Mouse (Mus musculus): Measurements from ENCODE around the gene Ppm1b.
A peak's percentile ranks its signal among the peaks of the same experiment; 100 is the strongest.

Gene Ppm1b

GRCm38 (mm10) chr17:84958411-84958911 lies 1.9 kb downstream of the Ppm1b start:
- DNase-seq = no peak

DNA sequence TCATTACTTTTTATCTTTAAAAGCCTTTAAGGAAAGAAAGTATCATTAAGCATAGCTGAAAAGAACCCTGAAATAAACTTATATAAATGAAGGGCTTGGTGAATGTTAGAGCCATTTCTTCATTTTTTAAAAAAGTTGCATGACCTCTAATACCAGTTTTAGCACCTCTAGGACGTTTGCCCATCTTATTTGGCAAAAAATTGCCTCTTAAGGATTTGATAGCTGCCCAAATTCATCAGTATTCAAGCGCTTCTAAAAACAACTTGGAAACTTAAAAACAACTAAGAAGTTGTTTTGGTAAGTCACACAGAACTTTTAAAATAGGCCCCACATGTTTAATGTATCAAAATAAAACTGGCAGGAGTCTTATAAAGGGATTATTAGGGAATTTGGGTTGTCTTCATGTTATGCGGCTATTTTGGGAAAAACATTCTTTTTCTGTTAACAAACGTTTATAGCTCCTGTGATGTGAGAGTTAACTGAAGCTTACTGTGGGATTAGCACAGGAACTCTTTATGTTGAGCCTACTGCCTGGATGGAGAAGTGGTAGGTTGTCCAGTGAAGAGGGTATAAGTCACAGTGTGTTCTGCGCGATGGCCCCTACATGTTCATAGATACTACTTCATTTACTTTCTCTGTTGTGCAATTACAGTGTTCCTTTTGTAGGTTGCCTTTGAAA lies 2.6 kb downstream of the Ppm1b start:
- DNase-seq = no peak

DNA sequence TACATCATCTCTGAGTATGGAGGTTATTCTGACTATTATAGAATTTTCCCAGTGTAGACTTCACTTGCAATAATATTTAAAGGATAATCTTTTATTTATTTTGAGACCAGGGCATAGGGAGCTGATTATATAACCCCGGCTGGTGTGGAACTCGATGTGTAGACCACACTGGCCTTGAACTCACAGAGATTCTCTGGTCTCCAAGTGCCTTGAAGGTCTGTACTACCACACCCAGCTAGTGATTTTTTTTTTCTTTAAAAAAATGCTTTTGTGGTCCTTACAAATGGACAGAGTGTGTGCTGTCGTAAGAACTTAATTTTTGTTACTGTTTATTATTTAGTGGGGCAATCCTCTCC lies 3.1 kb downstream of the Ppm1b start:
- DNase-seq = no peak

GRCm38 (mm10) chr17:84960136-84960535 lies 3.6 kb downstream of the Ppm1b start:
- no peak for DNase-seq

DNA sequence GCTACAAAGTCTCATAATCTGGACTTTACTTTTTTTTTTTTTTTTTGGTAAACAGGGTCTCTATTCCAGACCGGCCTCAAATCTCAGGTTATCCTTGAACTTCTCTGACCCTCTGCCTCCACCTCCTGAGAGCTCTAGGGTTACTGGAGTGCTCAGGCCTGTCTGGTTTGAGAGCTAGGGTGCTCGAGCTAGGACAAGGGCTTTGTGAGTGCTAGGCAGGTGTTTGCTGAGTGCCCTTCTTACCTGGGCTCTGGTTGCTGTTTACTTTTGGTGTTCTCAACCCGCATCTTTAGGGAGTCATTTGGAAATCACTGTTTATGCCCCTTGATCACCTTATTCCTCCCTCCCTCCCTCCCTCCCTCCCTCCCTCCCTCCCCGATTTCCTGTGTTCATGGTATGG lies 5.5 kb downstream of the Ppm1b start:
- DNase-seq = no peak

DNA sequence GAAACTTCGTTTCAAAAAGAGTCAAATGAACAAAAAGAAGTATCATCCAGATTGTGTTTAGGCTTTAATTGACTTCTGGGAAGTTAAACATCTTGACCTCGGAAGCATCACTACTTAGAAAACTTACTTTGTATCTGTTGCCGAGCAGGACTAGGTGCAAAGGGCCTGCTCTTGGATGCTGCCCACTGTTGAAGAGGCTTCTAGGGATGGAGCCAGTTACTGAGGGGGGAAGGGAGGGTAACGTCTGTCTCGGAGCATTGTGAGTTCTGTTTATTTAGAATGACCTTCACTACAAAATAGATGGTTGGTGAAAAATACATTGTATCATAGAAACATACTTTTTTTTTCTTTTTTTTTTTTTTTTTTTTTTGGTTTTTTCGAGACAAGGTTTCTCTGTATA lies 7.1 kb downstream of the Ppm1b start:
- no peak for DNase-seq

DNA sequence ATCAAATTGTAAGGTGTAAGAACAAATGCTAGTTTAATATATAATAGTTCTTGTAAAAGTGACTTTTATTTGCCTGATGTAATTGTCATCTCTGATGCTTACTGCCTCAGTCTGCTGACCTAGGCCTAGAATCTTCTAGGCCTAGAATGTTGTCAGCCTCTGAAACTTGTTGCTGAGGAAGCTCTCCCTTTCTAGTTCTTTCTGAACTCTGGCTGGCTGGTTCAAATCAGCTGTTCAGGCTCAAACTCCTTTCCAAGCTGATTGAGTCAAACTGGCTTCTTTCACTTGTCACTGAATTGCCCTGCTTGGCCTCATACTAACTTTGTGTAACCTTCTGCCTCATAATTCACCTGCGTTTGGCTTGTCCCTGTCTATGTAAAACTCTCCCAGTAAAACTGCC lies 9.7 kb downstream of the Ppm1b start:
- DNase-seq = no peak

- DNase-seq = no peak
These were observed 10.5 kb downstream of the Ppm1b start for GRCm38 (mm10) chr17:84967045-84967444.

DNA sequence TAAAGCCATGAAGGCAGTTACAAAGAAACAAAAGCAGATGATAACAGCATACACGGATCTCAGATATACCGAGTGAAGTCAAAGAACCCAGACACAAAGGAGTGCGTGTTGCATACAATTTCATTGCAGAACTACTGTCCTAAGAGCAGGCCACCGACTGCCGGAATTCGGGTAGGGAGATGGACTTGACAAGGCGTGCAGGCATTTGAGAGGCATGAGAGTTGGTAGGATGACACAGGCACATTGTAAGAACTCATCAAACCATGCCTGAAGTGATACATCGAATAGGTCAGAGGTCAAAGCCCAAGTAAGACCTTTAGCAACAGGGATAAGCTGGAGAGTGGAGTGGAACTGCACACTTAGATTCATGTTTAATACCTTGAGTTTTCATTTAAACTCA lies 13.4 kb downstream of the Ppm1b start:
- DNase-seq = no peak

DNA sequence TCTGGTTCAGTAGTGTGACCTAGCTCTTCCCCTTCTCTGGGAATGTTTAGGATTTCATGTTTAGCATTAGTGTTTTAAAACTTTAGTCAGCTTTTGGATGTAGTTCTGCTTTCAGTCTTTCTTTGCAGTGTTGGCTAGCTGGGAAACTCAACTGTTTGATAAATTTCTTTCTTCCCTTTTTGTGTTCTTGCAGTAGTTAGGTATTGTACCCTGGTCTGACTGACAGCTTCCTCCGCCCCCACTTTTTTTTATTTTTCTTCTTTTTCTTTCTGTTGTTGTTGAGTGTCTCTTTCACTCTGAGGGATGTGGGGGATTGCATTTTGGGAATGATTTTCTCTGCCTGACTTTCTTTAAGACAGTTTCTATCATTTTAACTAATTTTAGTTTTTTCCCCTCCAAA lies 25.2 kb downstream of the Ppm1b start:
- no peak for DNase-seq

DNA sequence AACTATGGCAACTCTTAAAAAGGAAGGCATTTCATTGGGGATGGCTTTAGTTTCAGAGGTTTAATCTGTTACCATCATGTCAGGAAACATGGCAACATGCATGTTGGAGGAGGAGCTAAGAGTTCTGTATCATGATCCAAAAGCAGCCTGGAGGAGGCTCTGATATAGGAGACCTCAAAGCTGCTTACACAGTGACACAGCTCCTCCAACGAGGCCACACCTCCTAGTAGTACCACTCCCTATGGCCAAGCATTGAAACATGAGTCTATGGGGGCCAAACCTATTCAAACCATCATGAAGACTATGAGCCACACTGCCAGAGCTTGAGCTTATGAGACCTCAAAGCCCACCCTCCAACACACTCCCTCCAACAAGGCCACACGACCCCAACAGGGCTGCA lies 26.2 kb downstream of the Ppm1b start:
- DNase-seq = no peak

DNA sequence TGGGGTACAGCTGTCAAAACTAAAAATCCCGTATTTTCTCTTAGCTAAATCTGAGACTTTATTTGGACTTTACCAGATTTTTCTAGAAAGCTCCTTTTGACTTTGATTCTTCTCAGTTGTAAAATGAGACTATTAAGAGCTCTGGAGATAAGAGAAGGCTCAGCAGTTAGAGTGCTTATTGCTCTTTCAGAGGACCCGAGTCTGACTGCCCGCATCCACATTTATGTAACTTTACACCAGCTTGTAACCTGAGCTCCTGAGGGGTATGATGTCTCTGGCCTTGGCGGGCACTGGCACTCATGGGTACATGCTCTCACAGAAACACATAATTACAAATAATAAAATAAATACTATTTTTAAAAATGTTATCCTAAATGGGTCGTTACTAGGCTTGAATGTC lies 29.8 kb downstream of the Ppm1b start:
- no peak for DNase-seq

DNA sequence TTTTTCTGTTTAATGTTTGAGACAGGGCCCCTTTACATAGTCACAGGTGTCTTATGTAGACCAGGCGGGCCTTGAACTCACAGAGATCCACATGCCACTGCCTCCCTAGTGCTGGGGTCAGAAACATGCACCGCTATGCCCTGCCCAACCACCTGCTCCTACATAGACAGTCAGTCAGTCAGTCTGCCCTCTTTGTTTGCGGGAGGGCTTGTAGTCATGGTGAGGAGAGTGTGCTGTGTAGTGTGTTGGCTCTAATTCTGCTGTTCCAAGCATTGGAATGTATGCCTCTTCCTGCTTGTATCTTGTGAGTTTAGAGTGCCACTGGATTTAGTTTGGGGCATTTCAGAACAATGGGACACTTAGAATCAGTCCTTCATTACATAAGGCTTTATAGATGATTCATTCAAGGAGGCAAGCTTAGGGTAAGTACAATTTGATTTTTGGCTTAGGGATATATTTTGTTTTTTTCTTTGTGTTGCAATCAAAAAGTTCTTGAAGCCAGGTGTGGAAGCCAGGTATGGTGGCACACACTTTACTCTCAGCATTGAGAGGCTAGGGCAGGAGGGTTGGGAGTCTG lies 31.4 kb downstream of the Ppm1b start:
- DNase-seq = no peak

DNA sequence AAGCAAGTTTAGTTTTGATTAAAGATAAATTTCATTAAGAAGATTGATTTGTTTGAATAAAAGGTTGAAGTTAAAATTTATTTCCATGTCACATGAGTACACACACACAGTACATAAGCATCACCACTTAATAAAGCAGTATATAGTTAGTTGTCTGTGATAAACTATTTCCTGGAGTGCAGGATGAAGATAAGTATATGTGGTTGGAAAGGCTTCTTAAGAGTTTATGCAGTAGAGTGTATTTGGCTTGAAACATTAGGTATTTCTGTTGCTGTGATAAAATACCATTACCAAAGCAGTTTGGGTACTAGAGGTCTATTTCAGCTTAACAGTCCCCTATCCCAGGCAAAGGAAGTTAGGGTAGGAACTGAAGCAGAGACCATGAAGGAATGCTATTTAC lies 32.0 kb downstream of the Ppm1b start:
- no peak for DNase-seq

- DNase-seq = no peak
These were observed 39.3 kb downstream of the Ppm1b start for GRCm38 (mm10) chr17:84995844-84996243.

GRCm38 (mm10) chr17:84997639-84998038 lies 41.1 kb downstream of the Ppm1b start:
- DNase-seq = no peak

GRCm38 (mm10) chr17:84999636-85000035 lies 43.1 kb downstream of the Ppm1b start:
- no peak for DNase-seq

GRCm38 (mm10) chr17:85013485-85013884 lies 56.9 kb downstream of the Ppm1b start:
- DNase-seq = no peak

DNA sequence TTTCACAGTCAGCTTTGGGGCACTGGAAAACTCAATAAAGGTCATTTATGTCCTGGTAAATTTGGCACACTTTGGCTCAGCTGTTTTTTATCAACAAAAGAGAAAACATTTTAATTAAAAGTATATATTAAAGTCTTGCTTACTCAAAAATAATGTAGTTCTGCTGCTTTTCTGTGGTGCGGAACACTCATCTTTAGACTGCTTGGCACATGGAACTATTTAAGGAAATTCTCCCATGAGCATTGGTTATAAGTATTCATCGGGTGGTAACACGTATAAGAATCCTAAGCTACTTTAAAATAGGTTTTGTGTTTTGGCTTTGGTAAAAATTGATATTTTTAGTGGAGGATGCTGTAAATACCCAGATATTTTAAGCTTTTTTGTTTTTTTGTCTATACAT lies 58.1 kb downstream of the Ppm1b start:
- no peak for DNase-seq

- DNase-seq = no peak
These were observed 61.8 kb downstream of the Ppm1b start for GRCm38 (mm10) chr17:85018344-85018743.

GRCm38 (mm10) chr17:85018794-85019193 lies 62.3 kb downstream of the Ppm1b start:
- DNase-seq = no peak

DNA sequence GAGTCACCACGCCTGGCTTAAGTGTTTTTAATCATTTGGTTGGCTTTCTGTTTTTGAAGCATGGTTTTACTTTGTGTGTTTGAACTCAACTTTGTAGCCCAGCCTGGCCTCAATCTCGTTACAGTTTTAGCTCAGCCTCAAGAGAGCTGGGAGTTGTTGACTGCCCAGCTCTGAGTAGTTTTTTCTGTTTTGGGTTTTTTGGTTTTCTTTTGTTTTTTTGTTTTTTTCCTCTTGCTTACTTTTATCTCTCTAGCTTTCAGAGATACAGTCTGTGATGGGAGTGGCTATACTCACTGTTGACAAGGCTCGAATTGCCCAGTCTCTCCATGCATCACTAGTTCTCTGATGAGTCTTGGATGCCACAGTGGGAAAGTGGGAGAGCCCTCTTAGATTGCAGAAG lies 63.8 kb downstream of the Ppm1b start:
- DNase-seq = no peak

DNA sequence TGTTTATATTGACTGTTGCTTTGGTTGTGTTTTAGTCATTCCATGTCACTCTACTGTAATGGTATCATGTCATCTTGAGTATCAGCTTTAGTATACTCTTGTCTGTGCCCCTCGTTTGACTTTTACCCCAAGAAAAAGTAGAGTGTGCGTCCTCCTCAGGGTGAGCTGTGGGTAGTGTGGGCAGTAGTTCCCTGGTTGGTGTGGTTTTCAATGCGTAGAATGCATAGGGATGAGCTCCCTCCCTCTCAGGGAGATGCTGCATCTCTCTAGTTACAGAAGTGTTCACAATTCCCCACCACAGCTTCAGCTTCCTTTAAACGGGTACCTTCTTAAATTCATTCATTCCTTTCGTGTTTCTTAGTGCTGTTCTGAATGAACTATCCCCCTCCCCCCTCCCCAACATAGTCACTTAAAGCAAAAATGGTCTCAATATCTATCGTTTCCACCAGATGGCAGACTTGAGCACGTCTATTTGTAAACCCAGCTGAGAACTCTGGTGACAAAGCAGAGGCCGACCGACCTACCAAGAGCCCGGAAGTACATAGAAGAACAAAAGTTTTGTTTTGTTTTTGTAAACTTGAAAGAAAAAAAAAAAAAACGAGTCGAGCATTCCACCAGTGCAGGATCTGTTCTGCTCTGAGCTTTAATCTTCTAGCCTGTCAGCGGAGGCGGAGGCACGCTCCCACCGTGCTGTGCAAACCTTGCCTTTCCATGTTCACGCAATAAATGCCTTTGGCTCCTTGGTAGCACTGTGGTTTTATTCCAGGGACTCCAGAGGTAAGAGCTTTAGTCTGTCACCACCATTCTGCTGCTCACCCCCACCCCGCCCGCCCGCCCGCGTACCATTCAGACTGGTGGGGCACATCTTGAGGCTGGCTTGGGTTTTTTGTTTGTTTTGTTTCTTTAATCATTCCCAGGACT lies 67.0 kb downstream of the Ppm1b start:
- peak; percentile 40 for DNase-seq

GRCm38 (mm10) chr17:85024237-85024636 lies 67.7 kb downstream of the Ppm1b start:
- DNase-seq = no peak

Data from right cerebral cortex, postnatal 4 days (tissue).